Mouse (Mus musculus) CH12.LX (cell line): ENCODE data around the gene Gas2l1. TPM values are rescaled to one million over a fixed set of nuclear protein-coding genes. Genes with fewer than 3 reads are reported as not detected.
A peak's percentile ranks its signal among the peaks of the same experiment; 100 is the strongest.

Source experiments
- DNase-seq: peaks from one replicate; pipeline ENCODE4 v3.0.0-alpha.2; 2013; ENCODE audit errors: extremely low read depth
- H3K27ac ChIP-seq: 2 replicates; pipeline ENCODE4 v1.5.1; 2012; ENCODE audit warnings: low read depth, mild to moderate bottlenecking, control low read depth, moderate library complexity; ENCODE audit not compliant: insufficient read depth
- H3K27me3 ChIP-seq: replicated peaks from 2 replicates; pipeline ENCODE3; 2012; ENCODE audit warnings: inconsistent platforms
- H3K36me3 ChIP-seq, 2 experiments: replicated peaks in 1 of 2; 2 replicates each; pipeline versions ENCODE3 to v1.6.1; 2012; ENCODE audit warnings: inconsistent platforms in 1 of 2, low read length in 1 of 2, mild to moderate bottlenecking in 1 of 2, mixed read lengths in 1 of 2, moderate library complexity in 1 of 2; ENCODE audit not compliant: control insufficient read depth in 1 of 2, insufficient read depth in 1 of 2
- H3K4me1 ChIP-seq, 2 experiments: 2 replicates each; pipeline ENCODE4 v1.6.1; 2012; ENCODE audit warnings: inconsistent platforms in 1 of 2, moderate library complexity in 1 of 2; ENCODE audit not compliant: insufficient read depth in 2 of 2, control insufficient read depth in 1 of 2
- H3K4me2 ChIP-seq: 2 replicates; pipeline ENCODE4 v1.6.1; 2012; ENCODE audit warnings: low read depth, mild to moderate bottlenecking, control low read depth; ENCODE audit not compliant: poor library complexity, insufficient read depth, severe bottlenecking
- H3K4me3 ChIP-seq, 3 experiments: fragments of 150-350 bp in 1 of 3; sonication (generic) in 1 of 3; replicated peaks in 1 of 3; 2 replicates each; pipeline versions ENCODE3 to v1.5.1; 2011 to 2012; ENCODE audit warnings: low read depth in 2 of 3, low read length in 2 of 3, mild to moderate bottlenecking in 2 of 3, moderate library complexity in 2 of 3, control low read depth in 1 of 3, improper control_type of control experiment in 1 of 3, inconsistent platforms in 1 of 3, mixed read lengths in 1 of 3; ENCODE audit not compliant: poor library complexity in 1 of 3
- H3K79me2 ChIP-seq: replicated peaks from 2 replicates; pipeline ENCODE4 v1.6.1; 2012; ENCODE audit warnings: mild to moderate bottlenecking, moderate library complexity; ENCODE audit not compliant: control insufficient read depth, poor library complexity, insufficient read depth, severe bottlenecking; ENCODE audit errors: extremely low read depth
- H3K9ac ChIP-seq: 2 replicates; pipeline ENCODE4 v1.6.1; 2012; ENCODE audit warnings: low read depth, mild to moderate bottlenecking, control low read depth, moderate library complexity; ENCODE audit not compliant: insufficient read depth
- H3K9me3 ChIP-seq: replicated peaks from 2 replicates; pipeline ENCODE3; 2012; ENCODE audit warnings: low read length, inconsistent platforms, mixed read lengths
- CHD1 ChIP-seq: IDR thresholded peaks from 2 replicates; pipeline ENCODE4 v1.6.1; 2012; ENCODE audit warnings: low read depth, low read length, improper control_type of control experiment, inconsistent platforms
- CHD2 ChIP-seq: IDR thresholded peaks from 2 replicates; pipeline ENCODE4 v1.6.1; 2011; ENCODE audit warnings: low read length, improper control_type of control experiment
- CTCF ChIP-seq, 2 experiments: IDR thresholded peaks in 1 of 2; conservative IDR thresholded peaks in 1 of 2; 2 replicates each; pipeline ENCODE4 v1.5.1; 2011 to 2012; ENCODE audit warnings: low read depth in 2 of 2, low read length in 2 of 2, improper control_type of control experiment in 1 of 2, inconsistent platforms in 1 of 2, mild to moderate bottlenecking in 1 of 2, moderate library complexity in 1 of 2
- E2F4 ChIP-seq: IDR thresholded peaks from 2 replicates; pipeline ENCODE4 v1.6.1; 2011; ENCODE audit warnings: low read depth, low read length, improper control_type of control experiment; ENCODE audit not compliant: insufficient replicate concordance
- ELF1 ChIP-seq: IDR thresholded peaks from 2 replicates; pipeline ENCODE4 v1.6.1; 2014; ENCODE audit warnings: low read depth, mild to moderate bottlenecking, inconsistent platforms, low read length, improper control_type of control experiment
- GABPA ChIP-seq: IDR thresholded peaks from 2 replicates; pipeline ENCODE4 v1.6.1; 2012; ENCODE audit warnings: low read depth, low read length, improper control_type of control experiment, inconsistent platforms; ENCODE audit not compliant: insufficient replicate concordance
- HCFC1 ChIP-seq: IDR thresholded peaks from 2 replicates; pipeline ENCODE4 v1.6.1; 2012; ENCODE audit warnings: low read depth, mild to moderate bottlenecking, inconsistent platforms, low read length, improper control_type of control experiment
- IRF4 ChIP-seq: IDR thresholded peaks from 2 replicates; pipeline ENCODE4 v1.6.1; 2014; ENCODE audit warnings: low read depth, mild to moderate bottlenecking, inconsistent platforms, low read length, improper control_type of control experiment
- JUN ChIP-seq: IDR thresholded peaks from 2 replicates; pipeline ENCODE4 v1.6.1; 2011; ENCODE audit warnings: low read depth, mild to moderate bottlenecking, low read length, improper control_type of control experiment, moderate library complexity; ENCODE audit not compliant: insufficient read depth
- KAT2A ChIP-seq: IDR thresholded peaks from 2 replicates; pipeline ENCODE4 v1.6.1; 2012; ENCODE audit warnings: low read length, improper control_type of control experiment, inconsistent platforms; ENCODE audit not compliant: insufficient replicate concordance
- MAFK ChIP-seq: IDR thresholded peaks from 2 replicates; pipeline ENCODE4 v1.6.1; 2011; ENCODE audit warnings: low read length, improper control_type of control experiment; ENCODE audit not compliant: insufficient replicate concordance
- MAX ChIP-seq: IDR thresholded peaks from 2 replicates; pipeline ENCODE4 v1.6.1; 2011; ENCODE audit warnings: low read length, improper control_type of control experiment
- MYC ChIP-seq: IDR thresholded peaks from 2 replicates; pipeline ENCODE4 v1.6.1; 2011; ENCODE audit warnings: low read depth, mild to moderate bottlenecking, improper control_type of control experiment, low read length
- NELFE ChIP-seq: IDR thresholded peaks from 2 replicates; pipeline ENCODE4 v1.6.1; 2011; ENCODE audit warnings: low read depth, low read length, improper control_type of control experiment
- POLR2A ChIP-seq: IDR thresholded peaks from 2 replicates; pipeline ENCODE4 v1.6.1; 2011; ENCODE audit warnings: low read depth, mild to moderate bottlenecking, improper control_type of control experiment, low read length
- POLR2AphosphoS2 ChIP-seq: IDR thresholded peaks from 2 replicates; pipeline ENCODE4 v1.6.1; 2011; ENCODE audit warnings: low read depth, low read length, improper control_type of control experiment
- RCOR1 ChIP-seq: conservative IDR thresholded peaks from 2 replicates; pipeline ENCODE4 v1.6.1; 2012; ENCODE audit warnings: low read depth, mild to moderate bottlenecking, inconsistent platforms, low read length, improper control_type of control experiment
- SIN3A ChIP-seq: IDR thresholded peaks from 2 replicates; pipeline ENCODE4 v1.6.1; 2012; ENCODE audit warnings: low read length, improper control_type of control experiment, inconsistent platforms
- TCF12 ChIP-seq: IDR thresholded peaks from 2 replicates; pipeline ENCODE4 v1.6.1; 2014; ENCODE audit warnings: low read depth, mild to moderate bottlenecking, inconsistent platforms, low read length, improper control_type of control experiment
- UBTF ChIP-seq: IDR thresholded peaks from 2 replicates; pipeline ENCODE4 v1.6.1; 2012; ENCODE audit warnings: low read depth, mild to moderate bottlenecking, inconsistent platforms, low read length, improper control_type of control experiment, moderate library complexity
- USF1 ChIP-seq: IDR thresholded peaks from 2 replicates; pipeline ENCODE4 v1.6.1; 2014; ENCODE audit warnings: low read depth, mild to moderate bottlenecking, inconsistent platforms, low read length, improper control_type of control experiment
- ZMIZ1 ChIP-seq: IDR thresholded peaks from 2 replicates; pipeline ENCODE4 v1.6.1; 2012; ENCODE audit warnings: low read depth, mild to moderate bottlenecking, inconsistent platforms, low read length, improper control_type of control experiment
- ZNF384 ChIP-seq: IDR thresholded peaks from 2 replicates; pipeline ENCODE4 v1.6.1; 2012; ENCODE audit warnings: low read depth, low read length, improper control_type of control experiment, inconsistent platforms
- dilution Hi-C: fragments of 300-500 bp; cut with MboI; formaldehyde crosslinking; loops from 2 replicates; pipeline ENCODE4 v1.14.3; 2020; ENCODE audit warnings: low sequenced_read_pairs; ENCODE audit not compliant: extremely low pct_unique_long_range_greater_than_20kb, extremely low pct_ligation_motif_present
- in situ Hi-C: fragments of 300-500 bp; cut with MboI; formaldehyde crosslinking; loops from 3 replicates; pipeline ENCODE4 v1.14.3; 2019; ENCODE audit warnings: low sequenced_read_pairs, low pct_ligation_motif_present, low pct_unique_long_range_greater_than_20kb, mixed read lengths
- polyA plus RNA-seq: library from polyadenylated mRNA; unstranded; fragments of >175 nt; gene quantifications from 2 replicates; pipeline ENCODE4 v1.2.1, GENCODE M21; 2012; ENCODE audit warnings: low read depth; ENCODE audit not compliant: insufficient read length
- total RNA-seq, 2 experiments: library from RNA; depleted of rRNA; stranded (reverse); fragments of 300-350 nt in 1 of 2; fragments of >200 nt in 1 of 2; gene quantifications; 2 replicates each; pipeline ENCODE4 v1.2.3; 2012 to 2014

Gene Gas2l1
- total and polyA plus RNA-seq, 3 experiments: 3.3 to 12.5 (median 8.8) TPM

DNA sequence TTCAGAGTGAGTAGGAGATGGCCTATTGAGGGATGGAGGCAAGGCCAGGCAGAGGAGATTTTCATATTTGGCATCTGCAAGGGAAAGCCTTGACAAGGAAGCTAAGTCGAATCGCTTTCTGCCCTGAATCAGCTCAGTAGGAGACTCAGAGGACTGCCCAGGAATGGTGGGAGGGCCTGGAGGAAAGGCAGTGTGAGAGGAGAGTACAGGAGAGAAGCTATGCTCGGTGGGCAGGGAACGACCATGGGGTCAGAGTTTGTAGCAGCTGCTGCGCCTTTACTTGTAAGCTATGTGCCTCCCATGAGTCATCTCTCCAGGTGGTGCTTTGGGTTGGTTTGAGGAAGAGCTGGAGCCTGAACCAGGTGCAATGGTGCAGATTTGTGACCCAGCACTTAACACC is 35.7 kb upstream of the Gas2l1 start:
- no peak for DNase-seq
- Histone ChIP-seq H3K9me3 (no peaks in the 10 kb centered on the region), H3K9ac (no peak overlapping the region), H3K4me1 (peaks cover 7 to 28% of the 10 kb centered on the region in 2 experiments; a peak in 3 of 4 replicates), H3K79me2 (peaks cover 30% of the 10 kb centered on the region), H3K27me3 (no peaks in the 10 kb centered on the region), H3K4me2 (peak overlapping the region; percentile 57; the same call in 1 of the 2 replicates), H3K27ac (no peak overlapping the region), H3K36me3 (peaks cover 18 to 47% of the 10 kb centered on the region in 2 experiments), H3K4me3 (no peak overlapping the region)
- TF ChIP-seq CHD1 (peak; percentile 39; the same call in 1 of the 2 replicates), NELFE (no peak), MAX (peak; percentile 9; the same call in 1 of the 2 replicates)
- dilution Hi-C loops (no loop called here), in situ Hi-C loops (no loop called here)

GRCm38 (mm10) chr11:5100283-5100682 is 35.2 kb upstream of the Gas2l1 start:
- TF ChIP-seq CTCF (conservative IDR thresholded peaks at IDR 0.05 in 1 of 2, IDR thresholded peaks at IDR 0.05 in 1 of 2; ENCODE audit: low read depth in 2 of 2, low read length in 2 of 2) (0 out of 4 replicates have a peak, but pooled peaks of 1 of the 2 experiments have one; percentile 9), JUN (no peak), MAX (peak; percentile 18; the same call in 1 of the 2 replicates), SIN3A (0 out of 2 replicates have a peak, but pooled peaks have one; percentile 1)
- H3K36me3 ChIP-seq: peaks cover 16 to 43% of the 10 kb centered on the region in 2 experiments

GRCm38 (mm10) chr11:5099576-5100183 is 34.6 kb upstream of the Gas2l1 start:
- dilution Hi-C loops: no loop called here
- peaks cover 14 to 42% of the 10 kb centered on the region in 2 experiments for H3K36me3 ChIP-seq
- no peak for TF ChIP-seq KAT2A
- no peak for TF ChIP-seq CHD1
- TF ChIP-seq HCFC1: no peak; the same call in 1 of the 2 replicates
- no peak for TF ChIP-seq ELF1
- TF ChIP-seq TCF12: peak; percentile 54; the same call in 1 of the 2 replicates
- TF ChIP-seq ZMIZ1: no peak
- TF ChIP-seq UBTF: no peak
- no peak for TF ChIP-seq USF1
- no peak for TF ChIP-seq RCOR1
- TF ChIP-seq POLR2AphosphoS2: peak; percentile 91
- no peak; the same call in 1 of the 2 replicates for TF ChIP-seq IRF4
- TF ChIP-seq ZNF384: no peak
- peak; percentile 84 for TF ChIP-seq NELFE
- no peak for TF ChIP-seq GABPA
- TF ChIP-seq E2F4: no peak
- TF ChIP-seq MYC: peak; percentile 93
- no peak for TF ChIP-seq MAFK
- TF ChIP-seq POLR2A: peak; percentile 88
- no peak for TF ChIP-seq CTCF (conservative IDR thresholded peaks at IDR 0.05 in 1 of 2, IDR thresholded peaks at IDR 0.05 in 1 of 2; ENCODE audit: low read depth in 2 of 2, low read length in 2 of 2)
- no peak for TF ChIP-seq CHD2

More at GRCm38 (mm10) chr11:5100283-5100682, 35.2 kb upstream of the Gas2l1 start:
- peak; percentile 34 for DNase-seq
- peak overlapping the region; percentile 74 to 94 (median 85) for H3K4me3 ChIP-seq
- no peaks in the 10 kb centered on the region for H3K27me3 ChIP-seq
- peak overlapping the region; percentile 57 for H3K4me2 ChIP-seq
- peak overlapping the region; percentile 36; the same call in 1 of the 2 replicates for H3K9ac ChIP-seq
- peaks cover 7 to 31% of the 10 kb centered on the region in 2 experiments; a peak in 3 of 4 replicates for H3K4me1 ChIP-seq
- peaks cover 36% of the 10 kb centered on the region for H3K79me2 ChIP-seq
- dilution Hi-C loops: no loop called here
- no peak overlapping the region for H3K27ac ChIP-seq
- no peaks in the 10 kb centered on the region for H3K9me3 ChIP-seq
- in situ Hi-C loops: no loop called here

More at GRCm38 (mm10) chr11:5099576-5100183, 34.6 kb upstream of the Gas2l1 start:
- Histone ChIP-seq H3K4me1 (peaks cover 7 to 35% of the 10 kb centered on the region in 2 experiments; a peak in 3 of 4 replicates), H3K4me2 (peak overlapping the region; percentile 57), H3K4me3 (peak overlapping the region; percentile 74 to 94 (median 85)), H3K79me2 (peaks cover 42% of the 10 kb centered on the region), H3K27ac (peak overlapping the region; percentile 75), H3K9ac (peak overlapping the region; percentile 98), H3K9me3 (no peaks in the 10 kb centered on the region), H3K27me3 (no peaks in the 10 kb centered on the region)
- peak; percentile 94 for DNase-seq
- in situ Hi-C loops: loop anchor here (5.0 kb wide), 1 partner anchor 37 kb away; no protein-coding TSS in a partner anchor
